Mouse (Mus musculus) kidney, adult 8-10 months (tissue): ENCODE results near the gene 1600014C10Rik.

Source experiments
- DNase-seq, 2 experiments: peaks; one replicate each; pipeline ENCODE4 v3.0.0; 2022

The 1600014C10Rik gene

DNA sequence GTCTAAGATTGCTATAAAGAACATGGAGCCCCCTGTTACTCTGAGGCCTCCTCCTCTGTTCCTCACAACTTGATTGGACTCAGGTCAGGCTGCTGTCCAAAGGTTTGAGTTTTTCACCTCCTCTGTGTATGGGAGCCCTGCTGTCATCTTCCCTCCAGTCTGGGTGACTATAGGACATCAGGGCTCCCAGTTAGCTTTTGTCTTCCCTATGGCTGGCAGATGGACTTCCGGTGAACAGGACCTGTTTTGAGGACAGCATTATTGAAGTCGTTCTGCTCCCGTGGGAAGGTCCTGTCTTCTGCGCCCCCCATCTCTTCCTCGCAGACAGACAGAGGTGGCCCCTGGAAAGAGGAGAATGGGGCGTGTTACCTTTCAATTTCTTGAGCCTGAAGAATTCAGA is 1.8 kb downstream of the 1600014C10Rik start:
- DNase-seq: no peak

DNA sequence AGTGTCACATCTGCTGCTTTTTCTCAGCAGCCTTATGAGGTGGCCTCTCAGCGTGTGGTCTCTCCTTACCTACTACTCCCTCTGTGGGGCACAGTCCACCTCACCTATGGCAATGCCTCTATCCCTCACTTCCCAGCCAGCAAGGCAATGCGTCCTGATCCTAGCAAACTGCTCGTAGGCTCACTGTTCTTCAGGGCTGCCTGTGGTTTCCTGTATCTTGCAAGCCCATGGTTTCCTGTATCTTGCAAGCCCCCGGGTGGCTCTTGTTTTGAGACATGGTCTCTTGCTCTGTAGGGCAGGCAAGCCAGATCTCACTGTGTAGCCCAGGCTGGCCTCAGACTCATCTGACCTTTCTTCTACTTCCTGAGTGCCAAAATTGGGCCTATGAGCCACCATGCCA is 3.8 kb downstream of the 1600014C10Rik start:
- no peak for DNase-seq

DNA sequence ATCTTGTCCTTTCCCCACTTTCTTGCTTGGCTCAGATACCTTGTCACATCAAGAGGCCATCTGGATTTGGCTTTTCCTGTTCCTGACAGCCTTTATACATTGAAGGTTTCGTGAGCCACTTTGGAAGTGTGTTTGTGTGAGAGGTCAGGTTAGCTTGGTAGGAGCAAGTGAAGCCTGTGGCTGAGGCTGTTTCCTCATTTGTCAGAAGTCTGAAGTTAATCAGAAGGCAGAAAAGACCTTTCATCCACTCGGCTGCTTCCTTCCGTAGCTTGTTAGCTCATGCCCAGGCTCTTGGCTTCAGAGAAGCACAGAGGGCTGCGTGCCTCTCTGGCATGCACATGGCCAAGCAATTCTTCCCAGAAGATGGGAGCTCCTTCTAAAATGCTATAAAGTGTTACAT is 4.8 kb downstream of the 1600014C10Rik start:
- DNase-seq: peak in 1 of 2 experiments; percentile 26

DNA sequence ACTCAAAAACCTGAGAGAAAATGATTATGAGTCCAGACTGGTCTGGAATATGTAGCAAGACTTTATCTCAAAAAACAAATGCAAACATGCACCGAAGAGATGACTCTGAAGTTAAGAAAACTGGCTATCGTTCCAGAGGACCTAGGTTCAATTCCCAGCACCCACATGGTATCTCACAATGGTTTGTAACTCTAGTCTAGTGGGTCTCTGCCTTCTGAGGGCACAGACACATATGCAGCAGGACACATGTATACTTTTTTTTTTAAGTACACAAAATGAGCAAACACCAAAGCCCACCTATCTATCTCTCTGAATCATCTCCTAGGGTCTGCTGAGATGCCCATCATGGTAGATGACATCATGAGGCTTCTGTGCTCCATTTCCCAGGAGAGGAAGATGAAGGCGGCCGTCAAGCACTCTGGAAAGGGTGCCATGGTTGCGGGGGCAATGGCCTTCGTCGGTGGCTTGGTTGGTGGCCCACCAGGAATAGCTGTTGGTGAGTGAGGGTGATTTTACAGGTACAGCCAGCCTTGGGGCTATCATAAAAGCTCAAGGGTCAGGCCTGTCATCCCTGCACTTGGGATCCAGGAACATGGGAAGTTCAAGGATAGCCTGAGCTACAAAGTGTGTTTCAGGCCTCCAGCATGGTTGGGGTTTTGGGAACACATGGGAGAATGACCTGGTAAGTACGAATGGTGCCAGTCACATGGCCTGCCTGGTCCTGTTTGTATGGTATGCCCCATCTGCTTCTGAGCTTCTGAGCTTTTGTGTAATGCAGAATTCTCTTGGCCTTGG is 5.5 kb downstream of the 1600014C10Rik start:
- DNase-seq: no peak

DNA sequence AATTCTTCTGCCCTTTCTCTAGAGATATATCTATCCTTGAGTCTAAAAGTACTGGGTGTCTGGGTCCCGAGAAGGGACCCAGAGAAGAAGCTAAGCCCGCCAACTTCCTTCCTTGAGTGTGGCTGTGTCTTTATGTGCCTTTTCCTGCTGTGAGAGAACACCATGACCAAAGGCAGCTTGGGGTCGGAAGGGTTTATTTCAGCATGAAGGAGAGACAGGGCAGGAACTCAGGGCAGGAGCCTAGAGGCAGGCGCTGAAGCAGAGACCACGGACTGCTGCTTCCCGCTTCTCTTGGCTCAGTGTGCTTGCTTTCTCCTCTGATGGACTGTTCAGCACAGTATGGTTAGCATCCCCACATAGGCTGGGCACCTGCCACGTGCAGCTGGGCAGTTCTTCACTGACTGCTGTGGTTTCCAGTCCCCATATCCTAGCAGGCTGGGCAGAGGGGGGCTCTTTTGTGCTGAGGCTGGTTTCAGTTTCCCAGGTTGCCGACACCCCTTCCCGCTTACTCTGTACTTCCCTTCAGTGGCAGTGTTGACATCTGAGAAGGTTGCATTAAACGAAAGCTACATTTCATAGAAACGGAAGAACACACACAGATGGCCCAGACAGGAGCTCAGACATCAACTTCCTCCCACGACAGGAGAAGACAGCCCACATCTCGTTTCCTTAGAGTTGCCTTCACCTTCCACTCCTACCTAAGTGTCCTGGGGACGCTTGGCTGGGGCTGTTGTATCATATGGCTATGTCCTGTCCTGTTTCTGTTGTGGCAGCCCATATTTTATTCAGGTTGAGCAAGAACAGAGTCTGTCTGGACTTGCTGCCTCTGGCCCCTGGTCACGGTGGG is 6.3 kb downstream of the 1600014C10Rik start:
- no peak for DNase-seq

- no peak for DNase-seq
Measured at GRCm38 (mm10) chr7:38190056-38190835, 7.2 kb downstream of the 1600014C10Rik start.

- DNase-seq: no peak
Measured at GRCm38 (mm10) chr7:38191146-38191545, 8.1 kb downstream of the 1600014C10Rik start.

- DNase-seq: peak in 1 of 2 experiments; percentile 39
Measured at GRCm38 (mm10) chr7:38191571-38191970, 8.6 kb downstream of the 1600014C10Rik start.

- DNase-seq: no peak
Measured at GRCm38 (mm10) chr7:38199907-38200605, 17.0 kb downstream of the 1600014C10Rik start.

- DNase-seq: peak; percentile 59 to 85
Measured at GRCm38 (mm10) chr7:38200606-38201289, 17.7 kb downstream of the 1600014C10Rik start.

DNA sequence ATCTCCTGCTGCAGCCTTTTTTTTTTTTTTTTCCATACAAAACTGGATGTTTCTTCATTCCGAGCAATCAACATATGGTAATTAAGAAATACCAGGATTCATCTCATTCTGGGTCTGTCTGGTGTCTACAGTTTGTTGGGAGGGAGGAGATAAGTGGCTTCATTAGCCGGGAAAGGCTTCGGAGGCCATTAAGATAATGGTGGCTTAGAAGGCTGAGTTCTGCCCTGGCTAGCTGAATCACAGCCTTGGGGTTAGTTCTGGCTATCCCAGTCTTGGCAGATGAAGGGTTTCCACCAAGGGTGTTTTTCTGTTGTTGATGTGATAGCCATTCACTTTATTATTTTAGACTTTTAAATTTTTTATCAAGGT is 18.3 kb downstream of the 1600014C10Rik start:
- no peak for DNase-seq

GRCm38 (mm10) chr7:38204314-38204713 is 21.3 kb downstream of the 1600014C10Rik start:
- no peak for DNase-seq

- no peak for DNase-seq
Measured at GRCm38 (mm10) chr7:38205801-38206200, 22.8 kb downstream of the 1600014C10Rik start.

- no peak for DNase-seq
Measured at GRCm38 (mm10) chr7:38206564-38206963, 23.5 kb downstream of the 1600014C10Rik start.

- DNase-seq: no peak
Measured at GRCm38 (mm10) chr7:38208969-38209368, 26.0 kb downstream of the 1600014C10Rik start.

GRCm38 (mm10) chr7:38209478-38210152 is 26.6 kb downstream of the 1600014C10Rik start:
- no peak for DNase-seq

- peak in 1 of 2 experiments; percentile 31 for DNase-seq
Measured at GRCm38 (mm10) chr7:38212651-38213062, 29.6 kb downstream of the 1600014C10Rik start.

- DNase-seq: no peak
Measured at GRCm38 (mm10) chr7:38214473-38215214, 31.6 kb downstream of the 1600014C10Rik start.

GRCm38 (mm10) chr7:38215281-38215680 is 32.3 kb downstream of the 1600014C10Rik start:
- no peak for DNase-seq

DNA sequence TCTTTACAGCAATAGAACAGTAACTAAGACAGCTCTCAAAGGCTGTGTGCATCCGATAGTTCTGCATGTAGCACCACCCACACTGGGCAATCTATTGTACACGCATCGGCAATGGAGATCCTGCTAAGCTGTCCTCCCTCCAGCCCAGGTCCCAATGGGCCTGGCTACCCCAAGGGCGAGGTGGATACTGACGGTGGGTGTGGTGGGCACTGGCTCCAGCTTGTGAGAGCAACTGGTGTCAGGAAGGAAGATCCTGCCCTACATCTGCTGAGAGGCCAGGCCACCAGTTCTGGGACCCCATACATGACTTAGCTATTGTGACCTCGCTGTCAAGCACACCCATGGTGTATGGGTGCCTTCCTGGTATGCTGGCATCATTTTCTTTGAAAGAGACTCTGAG is 32.7 kb downstream of the 1600014C10Rik start:
- DNase-seq: no peak
